Mouse (Mus musculus) monocyte, adult 2 months (primary cell): Measurements from ENCODE around the gene Vwa7.

ENCODE experiments used
- DNase-seq, 2 experiments: peaks; one replicate each; pipeline ENCODE4 v3.0.0; 2022; ENCODE audit warnings: low spot score in 2 of 2, low read depth in 1 of 2

Vwa7 gene

DNA sequence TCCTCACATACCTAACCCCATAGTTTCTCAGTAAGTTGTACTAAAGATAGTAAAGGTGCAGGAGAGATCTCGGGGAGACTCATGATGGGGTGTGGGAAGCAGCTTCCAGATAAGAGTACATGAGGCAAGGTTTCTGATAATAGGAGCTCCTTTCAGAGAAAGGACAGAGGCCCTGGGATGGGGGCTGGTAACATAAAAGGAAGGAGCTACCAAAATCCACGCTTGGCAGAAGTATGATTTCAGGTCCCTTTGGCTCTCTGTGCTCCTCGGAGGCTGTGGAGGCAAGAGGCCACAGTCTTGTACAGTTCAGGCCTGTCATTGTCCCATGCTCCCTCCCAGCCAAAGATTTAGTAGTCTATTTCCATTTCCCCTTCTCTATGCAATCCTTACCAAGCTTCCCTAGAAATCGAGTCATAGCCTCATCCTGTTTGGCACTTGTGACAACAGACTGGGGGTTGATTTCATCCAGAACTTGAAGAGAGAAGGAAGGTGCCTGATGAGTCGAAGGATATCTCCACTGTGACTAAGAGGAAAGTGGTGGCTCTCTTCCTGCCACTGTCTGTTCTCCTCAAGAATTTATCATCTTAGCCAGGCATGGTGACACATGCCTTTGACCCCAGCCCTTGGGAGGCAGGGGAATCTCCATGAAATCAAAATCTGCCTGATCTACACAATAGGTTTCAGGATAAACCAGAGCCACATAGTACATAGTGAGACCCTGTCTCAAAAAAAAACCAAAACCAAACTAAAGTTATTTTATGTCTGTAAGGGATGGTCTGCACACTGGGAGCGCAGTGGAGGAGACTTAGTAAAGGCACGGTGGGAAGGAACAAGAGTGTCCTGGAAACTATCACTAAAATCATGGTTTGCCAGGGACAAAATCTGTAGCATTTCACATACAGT lies 28.8 kb downstream of the Vwa7 start:
- DNase-seq, result no peak

DNA sequence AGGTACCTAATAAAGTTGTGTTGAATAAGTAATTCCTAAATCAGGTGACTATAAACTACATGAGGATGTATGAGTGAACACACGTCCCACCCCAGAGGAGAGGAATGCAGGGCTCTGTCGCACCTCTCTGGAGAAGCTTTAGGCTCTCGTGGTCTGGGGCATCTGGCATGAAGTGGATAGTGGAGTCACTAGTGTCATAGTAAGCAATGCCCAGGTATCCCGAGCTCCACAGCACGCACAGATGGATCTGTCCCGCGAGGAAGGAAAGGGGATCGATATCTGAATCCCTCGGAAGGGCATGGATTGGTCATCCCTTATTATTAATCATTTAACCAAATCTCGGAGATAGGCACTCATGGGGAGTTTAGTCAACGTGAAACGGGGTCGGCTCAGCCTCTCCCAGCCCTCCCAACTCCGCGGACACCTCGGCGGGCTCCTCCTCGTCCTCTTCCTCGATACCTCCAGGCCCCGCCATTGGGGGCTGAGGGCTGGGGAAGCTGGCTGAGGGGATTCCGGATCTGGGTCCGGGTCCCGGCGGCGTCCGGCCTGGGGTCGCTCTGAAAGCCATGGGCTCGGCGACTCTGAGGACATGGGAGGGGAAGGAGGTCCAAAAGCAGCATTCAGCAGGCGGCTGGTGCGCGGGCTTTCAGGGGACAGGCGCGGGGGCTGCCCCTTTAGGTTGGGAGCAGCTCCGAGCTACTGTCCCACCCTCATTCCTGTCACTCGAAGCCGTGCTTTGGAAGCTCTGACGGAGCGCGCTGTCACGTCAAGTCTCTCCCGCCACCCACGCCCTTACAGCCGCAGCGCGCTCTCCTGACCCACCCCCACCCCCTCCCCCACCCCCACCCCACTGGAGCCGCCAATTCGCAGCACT lies 29.7 kb downstream of the Vwa7 start:
- DNase-seq, result no peak

DNA sequence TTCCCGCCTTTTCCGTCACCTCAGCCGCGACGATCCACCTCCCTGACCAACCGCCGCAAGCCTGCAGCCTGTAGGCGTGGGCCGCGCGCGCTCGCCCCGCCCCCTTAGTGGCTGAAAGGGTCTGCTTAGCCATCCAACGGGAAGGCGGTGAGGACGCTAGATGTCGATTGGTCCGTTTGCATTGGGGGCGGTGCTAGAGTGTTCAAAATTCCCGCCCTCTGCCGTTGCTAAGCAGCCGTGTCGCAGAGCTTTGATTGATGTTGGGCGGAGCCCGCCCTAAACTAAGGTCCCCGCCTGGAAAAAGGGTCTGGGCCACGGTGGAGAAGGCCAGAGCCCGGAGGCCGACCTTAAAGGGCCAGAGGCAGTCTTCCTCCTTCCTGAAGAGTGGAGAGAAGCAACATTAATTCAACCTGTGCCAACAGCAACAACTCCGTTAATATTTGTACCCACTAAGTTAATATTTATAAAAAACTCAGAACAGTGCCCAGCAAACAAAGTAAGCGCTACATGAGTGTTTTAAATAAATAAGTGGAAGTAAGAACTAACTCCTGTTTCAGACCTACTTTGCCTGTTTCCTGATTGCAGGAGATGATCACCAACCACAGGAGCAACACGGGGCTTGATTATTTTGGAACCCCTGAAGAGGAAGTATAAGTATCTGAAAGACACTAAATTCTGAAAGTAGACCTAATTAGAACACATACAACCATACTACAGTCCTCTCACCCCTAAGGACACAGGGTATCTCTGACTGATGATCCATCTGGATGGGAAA lies 30.5 kb downstream of the Vwa7 start, which contains the start of gene Msh5:
Msh5 (minus strand) TSS at position 65 of the 775 bp plus-strand sequence.
- peak; percentile 89 for DNase-seq

DNA sequence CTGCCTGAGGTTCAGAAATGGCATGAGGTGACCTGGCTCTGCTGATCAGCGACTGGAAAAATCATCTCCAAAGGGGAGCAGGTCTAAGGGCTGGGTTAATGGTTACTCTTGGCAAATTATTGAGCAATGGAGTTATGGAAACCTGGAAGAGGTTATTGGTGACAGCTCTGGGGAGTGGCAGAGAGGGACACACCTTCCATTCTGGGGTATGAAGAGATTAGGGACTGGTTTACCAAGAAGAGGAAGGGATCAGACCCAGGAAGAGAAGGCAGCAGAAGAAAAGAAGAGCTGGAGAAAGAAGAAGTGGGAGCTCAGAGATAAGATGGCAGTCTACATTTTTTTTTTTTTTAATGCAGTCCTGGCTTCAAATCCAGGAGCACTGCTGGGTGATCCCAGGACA lies 31.3 kb downstream of the Vwa7 start:
- DNase-seq, result no peak

DNA sequence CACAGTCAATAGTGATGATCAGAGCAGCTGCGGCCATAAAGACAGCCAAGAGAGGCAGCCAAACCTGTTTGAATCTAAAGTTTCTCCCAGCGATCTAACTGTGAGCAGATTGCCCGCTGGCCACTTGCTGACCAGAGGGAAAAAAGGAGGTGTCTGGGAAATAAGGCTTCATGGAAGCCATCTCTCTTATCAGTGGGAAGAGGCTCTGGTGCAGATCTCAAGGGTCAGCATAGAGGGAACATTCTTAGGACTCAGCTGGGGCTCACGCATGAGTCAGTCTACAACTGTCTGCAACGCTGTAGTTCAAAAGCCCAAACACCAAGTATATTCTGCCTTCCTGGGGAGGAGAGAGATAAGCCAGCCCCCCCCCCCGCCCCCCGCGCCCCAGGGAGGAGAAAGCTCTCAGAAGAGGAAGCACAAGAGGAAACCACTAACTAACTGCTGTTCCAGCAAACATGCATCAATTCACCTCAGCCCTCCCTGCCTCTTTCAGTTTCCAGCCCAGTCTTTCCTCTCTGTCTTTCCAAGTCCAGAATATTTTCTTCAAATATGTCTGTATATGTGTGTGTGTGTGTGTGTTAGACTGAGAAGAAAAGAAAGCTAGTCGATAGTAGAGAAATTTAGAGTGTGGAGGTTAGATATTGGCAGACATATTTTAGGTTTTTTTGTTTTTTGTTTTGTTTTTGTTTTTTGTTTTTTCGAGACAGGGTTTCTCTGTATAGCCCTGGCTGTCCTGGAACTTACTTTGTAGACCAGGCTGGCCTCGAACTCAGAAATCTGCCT lies 32.0 kb downstream of the Vwa7 start:
- DNase-seq, result no peak

GRCm38 (mm10) chr17:35048932-35049440 lies 32.6 kb downstream of the Vwa7 start:
- no peak for DNase-seq

- no peak for DNase-seq
These were observed 33.2 kb downstream of the Vwa7 start, which contains the start of gene Clic1 for GRCm38 (mm10) chr17:35049561-35050016. Clic1 (plus strand) TSS chr17:35049966.

DNA sequence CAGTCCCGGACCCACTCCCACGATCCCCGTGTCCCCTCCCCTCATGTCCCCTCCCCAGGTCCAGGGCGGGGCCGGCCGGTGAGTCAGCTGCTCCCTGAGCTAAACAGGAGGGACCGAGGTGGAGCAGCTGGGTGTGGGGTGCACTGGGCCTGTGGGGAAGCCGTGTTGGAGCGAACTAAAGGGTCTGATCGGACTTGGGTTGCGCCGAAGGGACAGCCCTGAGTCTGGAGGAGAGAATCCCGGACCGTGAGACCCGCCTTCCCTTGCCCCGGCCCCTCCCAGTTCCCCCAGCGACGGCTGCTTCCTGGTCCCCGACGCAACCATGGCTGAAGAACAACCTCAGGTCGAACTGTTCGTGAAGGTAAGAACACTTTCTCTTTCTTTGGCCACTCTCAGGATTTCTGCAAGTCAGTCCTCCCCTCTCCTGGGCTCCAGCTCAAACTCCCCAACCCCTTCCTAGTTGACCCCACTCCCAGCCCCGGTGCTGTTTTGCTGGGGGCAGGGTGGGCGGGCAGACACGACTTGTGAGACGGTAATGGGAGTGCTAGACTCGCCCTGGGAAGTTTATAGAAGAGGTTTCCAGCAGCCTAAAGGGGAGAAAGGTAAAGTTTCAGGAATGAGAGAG lies 33.9 kb downstream of the Vwa7 start:
- DNase-seq, result peak in 1 of 2 experiments; percentile 55

DNA sequence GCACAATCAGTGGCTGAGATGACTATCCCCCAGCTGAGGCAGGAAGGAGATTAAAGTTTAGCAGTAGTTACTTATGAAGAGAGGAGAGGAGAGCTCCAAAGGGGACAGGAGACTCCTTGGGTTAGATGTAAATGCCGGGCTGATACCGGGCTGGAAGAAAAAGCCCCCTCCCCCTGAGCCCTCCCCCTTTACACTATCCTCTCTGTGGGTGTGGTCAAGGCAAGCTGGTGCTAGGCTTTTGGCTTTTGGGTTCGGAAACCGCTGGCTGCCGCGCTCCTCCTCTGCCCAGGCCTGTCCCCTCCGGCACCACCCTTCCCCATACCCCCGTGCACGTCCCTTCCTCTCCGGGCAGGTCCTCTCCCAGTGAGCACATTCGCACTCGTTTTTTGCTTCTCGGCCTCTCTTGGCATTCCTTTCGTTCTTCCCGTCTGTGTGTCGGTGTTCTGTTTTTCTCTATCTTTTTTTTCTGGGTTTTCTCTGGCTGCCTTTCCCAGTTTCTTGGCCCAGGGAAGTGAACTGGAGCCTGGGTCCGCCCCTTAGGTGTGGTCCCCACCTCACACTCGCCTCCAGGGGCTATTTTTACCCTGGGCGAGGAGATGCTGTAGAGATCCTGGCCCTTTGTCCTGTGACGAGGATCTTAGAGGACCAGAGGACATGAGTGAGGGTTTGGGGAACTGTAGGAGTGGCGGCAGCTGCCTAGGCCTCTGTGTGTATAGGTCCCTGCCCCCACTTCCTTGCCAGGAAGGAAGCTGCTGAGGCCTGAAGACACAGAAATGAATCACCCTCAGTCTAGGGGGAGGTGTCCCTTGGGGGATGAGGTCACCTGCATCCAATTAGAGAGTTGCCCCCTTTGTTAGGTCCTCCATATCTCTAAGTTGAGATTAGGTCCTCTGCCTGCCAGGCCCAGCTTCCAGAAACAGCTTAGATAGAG lies 35.0 kb downstream of the Vwa7 start:
- DNase-seq, result peak; percentile 55 to 56

GRCm38 (mm10) chr17:35052271-35052798 lies 36.0 kb downstream of the Vwa7 start:
- no peak for DNase-seq

DNA sequence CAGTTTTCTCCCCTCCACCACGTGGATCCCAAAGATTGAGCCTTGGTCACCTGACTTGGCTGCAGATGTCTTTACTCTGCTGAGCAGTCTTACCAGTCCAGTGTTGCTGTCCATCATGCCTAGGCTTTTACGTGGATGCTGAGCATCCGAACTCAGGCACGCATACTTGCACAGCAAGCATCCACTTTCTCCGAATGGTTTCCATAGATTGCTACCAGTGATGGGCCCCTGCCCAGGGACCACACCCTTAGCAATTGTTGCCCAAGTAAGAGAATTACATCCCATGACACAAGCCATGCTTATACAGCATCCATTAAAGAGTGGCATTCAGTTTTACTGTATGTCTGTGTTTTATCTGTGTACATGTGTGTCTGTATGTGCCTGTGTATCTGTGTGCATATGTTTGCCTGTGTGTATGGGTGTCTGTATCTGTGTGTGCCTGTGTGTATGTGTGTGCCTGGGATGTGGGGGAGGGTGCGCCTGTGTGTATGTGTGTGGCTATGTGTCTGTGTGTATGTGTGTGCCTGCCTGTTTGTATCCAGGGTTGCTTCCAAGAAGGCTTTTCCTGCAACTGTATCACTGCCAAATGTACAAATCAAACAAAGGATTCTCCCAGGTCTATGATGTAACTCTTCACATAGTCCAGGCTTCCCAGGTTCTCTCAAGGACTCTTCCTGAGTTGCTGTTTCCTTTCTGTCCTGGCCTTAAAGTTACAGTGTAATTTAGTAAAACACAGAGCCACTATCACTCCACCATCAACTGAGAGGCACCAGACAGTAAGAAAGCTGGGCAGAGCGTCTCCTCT lies 39.5 kb downstream of the Vwa7 start:
- no peak for DNase-seq

- DNase-seq, result no peak
These were observed 40.7 kb downstream of the Vwa7 start for GRCm38 (mm10) chr17:35057090-35057489.

GRCm38 (mm10) chr17:35058316-35058715 lies 41.9 kb downstream of the Vwa7 start:
- no peak for DNase-seq

- DNase-seq, result peak in 1 of 2 experiments; percentile 65
These were observed 42.8 kb downstream of the Vwa7 start, which contains the start of gene Ddah2 for GRCm38 (mm10) chr17:35058911-35059892. Ddah2 (plus strand) TSS chr17:35059035.

DNA sequence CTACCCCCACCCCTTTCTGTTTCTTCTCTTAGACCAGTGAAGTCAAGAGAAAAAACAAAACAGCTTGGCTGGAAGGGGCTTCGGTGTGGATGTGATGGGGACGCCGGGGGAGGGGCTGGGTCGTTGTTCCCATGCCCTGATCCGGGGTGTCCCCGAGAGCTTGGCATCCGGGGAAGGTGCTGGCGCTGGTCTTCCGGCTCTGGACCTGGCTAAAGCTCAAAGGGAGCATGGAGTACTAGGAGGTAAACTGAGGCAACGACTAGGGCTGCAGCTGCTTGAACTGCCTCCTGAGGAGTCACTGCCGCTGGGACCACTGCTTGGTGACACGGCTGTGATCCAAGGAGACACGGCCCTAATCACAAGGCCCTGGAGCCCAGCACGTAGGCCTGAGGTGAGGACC lies 43.7 kb downstream of the Vwa7 start:
- DNase-seq, result no peak

DNA sequence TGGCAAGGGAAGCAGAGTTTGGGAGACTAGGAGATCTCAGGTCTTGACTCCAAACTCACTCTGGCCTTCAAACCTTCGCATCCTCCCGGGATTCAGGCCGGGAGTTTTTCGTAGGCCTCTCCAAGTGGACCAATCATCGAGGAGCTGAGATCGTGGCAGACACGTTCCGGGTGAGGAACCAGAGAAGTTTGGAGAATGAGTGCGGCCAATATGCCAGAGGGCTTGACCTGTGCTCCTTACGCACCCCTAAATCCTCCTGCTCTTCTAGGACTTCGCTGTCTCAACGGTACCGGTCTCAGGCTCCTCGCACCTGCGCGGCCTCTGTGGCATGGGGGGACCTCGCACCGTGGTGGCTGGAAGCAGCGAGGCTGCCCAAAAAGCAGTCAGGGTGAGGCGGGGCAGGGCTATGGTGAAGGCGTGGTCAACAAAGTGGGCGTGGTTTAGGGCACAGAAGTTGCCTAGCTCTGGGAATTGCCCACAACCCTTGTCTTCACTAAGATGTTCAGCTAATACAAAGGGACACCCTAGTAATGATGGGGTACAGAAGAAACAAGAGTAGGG lies 44.4 kb downstream of the Vwa7 start:
- DNase-seq, result no peak
